Mouse (Mus musculus): ENCODE measurements around the gene Slc22a22.

DNA sequence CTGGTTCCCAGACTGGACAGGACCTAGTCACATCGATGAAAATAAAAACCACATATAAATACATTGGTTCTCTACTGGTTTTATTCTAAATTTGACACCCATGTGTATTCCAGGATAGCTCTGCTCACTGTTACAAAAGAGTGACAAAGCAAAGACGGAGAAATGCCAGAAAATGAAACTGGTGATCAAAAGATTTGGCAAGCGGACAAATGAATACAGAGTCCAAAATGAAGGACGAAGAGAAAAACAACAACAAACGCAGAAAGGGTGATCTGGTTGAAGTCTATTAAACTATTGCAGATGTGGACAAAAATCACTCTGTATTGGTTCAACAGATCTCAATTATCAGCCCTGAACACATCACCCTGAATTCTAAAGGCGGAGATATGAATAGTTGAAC lies 12.4 kb downstream of the Slc22a22 start:
- TF ChIP-seq CTCF (IDR thresholded peaks at IDR 0.05; ENCODE audit: low read depth, low read length) (no peak), POLR2A (IDR thresholded peaks at IDR 0.05; ENCODE audit: extremely low read depth, insufficient read depth, low read length) (no peak)
